Mouse (Mus musculus): ENCODE results near the gene Svip.

- TF ChIP-seq CTCF (IDR thresholded peaks at IDR 0.05; ENCODE audit: low read depth) (no peak), EP300 (IDR thresholded peaks at IDR 0.05; ENCODE audit: low read depth) (no peak)
Measured at GRCm38 (mm10) chr7:51960698-51961374, 45.0 kb downstream of the Svip start.

All from liver, postnatal 0 days (tissue).